Mouse (Mus musculus): ENCODE measurements at regions not wholly inside any gene's neighbourhood (a gene's known extent, or its start where the extent isn't known, plus 50 kb on each side); places are given as distances from the start of the nearest gene placed in this dataset.

DNA sequence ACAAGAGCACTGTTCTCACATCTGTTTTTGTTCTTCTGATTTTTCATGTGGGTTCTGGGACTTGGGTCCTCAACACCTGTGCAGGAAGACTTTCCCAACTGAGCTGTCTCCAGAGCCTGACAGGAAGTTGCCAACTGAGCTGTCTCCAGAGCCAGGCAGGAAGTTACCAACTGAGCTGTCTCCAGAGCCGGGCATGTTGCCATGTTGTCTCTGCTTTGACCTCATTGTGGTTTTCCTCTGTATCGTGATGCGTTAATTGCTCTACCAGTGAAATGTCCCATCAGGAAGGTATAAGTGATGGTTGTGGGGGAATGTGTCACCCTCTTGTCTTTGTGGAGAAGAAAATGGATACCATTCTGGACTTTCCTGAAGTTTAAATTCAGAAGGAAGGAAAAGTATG lies 54.4 kb upstream of the Olfm4 start:
- TF ChIP-seq CTCF (conservative IDR thresholded peaks at IDR 0.05 in 1 of 2, IDR thresholded peaks at IDR 0.05 in 1 of 2; ENCODE audit: low read depth in 2 of 2, low read length in 2 of 2): no peak
- TF ChIP-seq ZNF384 (IDR thresholded peaks at IDR 0.05; ENCODE audit: low read depth, low read length): no peak

Data from CH12.LX (cell line).